Mouse (Mus musculus): ENCODE measurements around the gene Stmn3.

The Stmn3 gene

GRCm38 (mm10) chr2:181286629-181287337 is 27.5 kb downstream of the Stmn3 start:
- no peak for DNase-seq (ENCODE audit: low spot score)

GRCm38 (mm10) chr2:181279968-181280367 is 34.3 kb downstream of the Stmn3 start:
- no peak for DNase-seq (ENCODE audit: low spot score)

- DNase-seq (ENCODE audit: low spot score) = no peak
These were observed 36.4 kb downstream of the Stmn3 start for GRCm38 (mm10) chr2:181277866-181278265.

GRCm38 (mm10) chr2:181276766-181277165 is 37.5 kb downstream of the Stmn3 start:
- DNase-seq (ENCODE audit: low spot score) = no peak

- DNase-seq (ENCODE audit: low spot score) = no peak
These were observed 39.7 kb downstream of the Stmn3 start for GRCm38 (mm10) chr2:181274639-181275038.

GRCm38 (mm10) chr2:181273829-181274228 is 40.5 kb downstream of the Stmn3 start:
- DNase-seq (ENCODE audit: low spot score) = no peak

- DNase-seq (ENCODE audit: low spot score) = no peak
These were observed 42.2 kb downstream of the Stmn3 start for GRCm38 (mm10) chr2:181272092-181272491.

- DNase-seq (ENCODE audit: low spot score) = no peak
These were observed 47.5 kb downstream of the Stmn3 start for GRCm38 (mm10) chr2:181266839-181267238.

Data from urinary bladder, postnatal 14 days (tissue).